Mouse (Mus musculus): ENCODE measurements around the gene Wbp1. TPM values are rescaled to one million over a fixed set of nuclear protein-coding genes. Genes with fewer than 3 reads are reported as not detected.

The Wbp1 gene
- total RNA-seq, 2 experiments from 2014 or later = 54.3 to 58.0 TPM

GRCm38 (mm10) chr6:83087205-83087925, 34.0 kb downstream of the Wbp1 start:
- no peak for DNase-seq (ENCODE audit: extremely low spot score in 1 of 2, low spot score in 1 of 2)

GRCm38 (mm10) chr6:83086121-83087035, 35.0 kb downstream of the Wbp1 start, which contains the start of gene Lbx2:
Lbx2 (plus strand) TSS chr6:83086367.
- no peak for DNase-seq (ENCODE audit: extremely low spot score in 1 of 2, low spot score in 1 of 2)

GRCm38 (mm10) chr6:83084477-83084876, 36.9 kb downstream of the Wbp1 start:
- DNase-seq (ENCODE audit: extremely low spot score in 1 of 2, low spot score in 1 of 2) = no peak

DNA sequence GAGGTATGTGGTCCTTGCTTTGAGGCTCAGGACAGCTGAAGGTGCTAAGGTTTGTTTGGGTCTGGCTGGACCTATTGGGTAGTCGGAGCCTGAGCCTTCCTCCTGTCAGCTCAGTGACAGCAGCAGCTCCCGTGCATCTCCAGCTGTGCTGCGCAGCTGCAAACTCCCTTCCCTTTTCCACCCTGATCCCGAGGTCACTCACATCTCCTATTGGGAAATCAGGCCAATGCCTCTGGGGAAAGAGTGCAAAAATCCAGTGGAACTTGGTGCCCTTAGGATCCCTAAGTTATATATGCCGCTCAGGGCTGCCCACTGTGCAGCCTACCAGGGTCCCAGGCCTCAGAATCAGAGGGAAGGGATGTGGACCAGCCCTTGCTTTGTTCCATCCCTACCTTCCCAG, 37.9 kb downstream of the Wbp1 start:
- DNase-seq (ENCODE audit: extremely low spot score in 1 of 2, low spot score in 1 of 2) = no peak

DNA sequence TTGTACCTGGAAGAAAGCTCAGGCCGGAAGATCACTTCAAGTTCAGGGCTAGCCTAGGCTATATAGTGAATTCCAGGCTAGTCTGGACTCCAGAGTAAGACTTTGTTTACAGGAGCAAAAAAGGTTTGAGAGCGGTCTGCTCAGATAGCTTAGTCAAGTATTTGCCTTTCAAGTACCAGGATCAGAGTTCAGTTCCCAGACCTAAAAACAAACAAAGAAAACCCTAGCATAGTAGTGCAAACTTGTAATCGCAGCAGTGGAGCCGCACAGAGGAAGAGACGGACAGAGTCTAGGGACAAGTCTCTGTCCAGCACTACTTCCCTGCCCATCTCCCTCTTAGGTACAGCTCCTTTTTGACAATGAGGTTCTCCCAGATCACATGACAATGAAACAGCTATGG, 41.1 kb downstream of the Wbp1 start:
- no peak for DNase-seq (ENCODE audit: extremely low spot score in 1 of 2, low spot score in 1 of 2)

GRCm38 (mm10) chr6:83078324-83078858, 43.0 kb downstream of the Wbp1 start:
- DNase-seq (ENCODE audit: extremely low spot score in 1 of 2, low spot score in 1 of 2) = peak; percentile 100

GRCm38 (mm10) chr6:83077630-83078323, 43.6 kb downstream of the Wbp1 start, which contains the start of gene Pcgf1:
Pcgf1 (plus strand) TSS chr6:83077869.
- DNase-seq (ENCODE audit: extremely low spot score in 1 of 2, low spot score in 1 of 2) = peak; percentile 39 to 50

DNA sequence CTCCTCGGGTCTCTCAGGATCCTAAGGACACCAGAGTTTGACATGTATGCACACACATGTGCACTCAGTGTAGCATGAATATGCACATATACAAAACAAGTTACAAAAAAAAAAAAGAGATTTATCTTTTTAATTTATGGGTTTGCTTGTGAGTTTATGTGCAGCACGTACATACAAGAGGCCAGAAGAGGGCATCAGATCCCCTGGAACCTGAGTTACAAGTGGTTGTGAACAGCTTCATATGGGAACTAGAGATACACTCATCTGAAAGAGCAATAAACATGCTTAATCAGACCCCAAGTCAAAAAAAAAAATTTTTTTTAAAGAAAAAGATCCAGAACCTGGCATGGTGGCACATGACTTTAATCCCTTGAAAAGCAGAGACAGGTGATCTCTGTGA, 46.4 kb downstream of the Wbp1 start:
- no peak for DNase-seq (ENCODE audit: extremely low spot score in 1 of 2, low spot score in 1 of 2)

DNA sequence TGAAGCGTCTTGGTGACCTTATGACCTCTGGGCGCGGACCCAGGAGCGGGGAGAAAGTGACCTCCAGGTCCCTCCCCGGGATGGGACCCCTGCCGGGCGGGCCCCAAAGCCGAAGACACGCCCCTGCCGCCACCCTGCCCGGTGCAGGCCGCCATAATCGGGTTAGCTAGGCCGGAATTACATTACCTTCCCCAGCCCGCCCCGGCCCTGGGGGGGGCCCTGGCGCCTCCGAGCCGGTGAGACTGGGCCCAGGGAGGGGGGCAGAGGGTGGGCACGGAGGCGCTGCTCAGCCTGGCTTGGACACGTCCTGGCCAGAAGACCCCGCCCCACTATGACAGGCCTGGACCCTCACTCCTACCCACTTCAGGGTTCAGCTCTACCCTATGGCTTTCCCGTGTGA, 50.1 kb downstream of the Wbp1 start:
- no peak for DNase-seq (ENCODE audit: extremely low spot score in 1 of 2, low spot score in 1 of 2)

- DNase-seq (ENCODE audit: extremely low spot score in 1 of 2, low spot score in 1 of 2) = peak; percentile 19 to 60
Measured at GRCm38 (mm10) chr6:83070311-83071219, 50.8 kb downstream of the Wbp1 start.

GRCm38 (mm10) chr6:83070247-83070310, 51.3 kb downstream of the Wbp1 start, which contains the start of gene Tlx2:
Tlx2 (minus strand) TSS chr6:83070293.
- DNase-seq (ENCODE audit: extremely low spot score in 1 of 2, low spot score in 1 of 2) = no peak

GRCm38 (mm10) chr6:83069488-83070246, 51.7 kb downstream of the Wbp1 start:
- no peak for DNase-seq (ENCODE audit: extremely low spot score in 1 of 2, low spot score in 1 of 2)

Small RNA genes lying within 50 kb of the gene (microRNA-seq; reads per million reads assigned to microRNA genes)
- 0 reads per million in 2 experiments for gene Mir3470a

Other genes with a start within 250 kb of the Wbp1 start
- 10 to 100 TPM; 37.8 to 37.9 TPM for gene Sema4f, start 181.8 kb downstream of the Wbp1 start, total RNA-seq (2021)
- under 1 TPM in 1 of 2 experiments, not detected in 1; 0.34 TPM for gene M1ap, start 174.7 kb downstream of the Wbp1 start, total RNA-seq (2021)
- 1 to 10 TPM; 1.9 to 2.5 TPM for gene Dok1, start 88.1 kb downstream of the Wbp1 start, total RNA-seq (2021)
- gene Loxl3, start 87.4 kb downstream of the Wbp1 start, total RNA-seq (2021) = 1 to 10 TPM; 3.3 to 3.9 TPM
- gene Aup1, start 67.0 kb downstream of the Wbp1 start, total RNA-seq (2021) = 100 to 1,000 TPM; 115 to 121 TPM
- gene Htra2, start 66.3 kb downstream of the Wbp1 start, total RNA-seq (2021) = 10 to 100 TPM; 51.8 to 52.7 TPM
- 1 to 10 TPM in 1 of 2 experiments, under 1 TPM in 1; 0.81 to 1.1 TPM for gene Dqx1, start 63.7 kb downstream of the Wbp1 start, total RNA-seq (2021)
- not detected for gene Tlx2, start 51.3 kb downstream of the Wbp1 start, total RNA-seq (2021)
- 10 to 100 TPM; 30.3 to 33.0 TPM for gene Pcgf1, start 43.7 kb downstream of the Wbp1 start, total RNA-seq (2021)
- under 1 TPM in 1 of 2 experiments, not detected in 1; 0.77 TPM for gene Lbx2, start 35.2 kb downstream of the Wbp1 start, total RNA-seq (2021)
- gene Ccdc142, start 20.0 kb downstream of the Wbp1 start, total RNA-seq (2021) = 10 to 100 TPM in 1 of 2 experiments, 1 to 10 TPM in 1; 5.8 to 10.7 TPM
- 1 to 10 TPM; 5.4 to 8.2 TPM for gene Gm42688, start 19.9 kb downstream of the Wbp1 start, total RNA-seq (2021)
- 10 to 100 TPM; 67.0 to 67.7 TPM for gene Mrpl53, start 12.5 kb downstream of the Wbp1 start, total RNA-seq (2021)
- gene Mogs, start 6.1 kb downstream of the Wbp1 start, total RNA-seq (2021) = 10 to 100 TPM; 25.7 to 28.9 TPM
- gene Ino80b, start 3.9 kb upstream of the Wbp1 start, total RNA-seq (2021) = 10 to 100 TPM; 24.0 to 26.2 TPM
- 10 to 100 TPM; 83.6 to 93.5 TPM for gene Rtkn, start 13.9 kb upstream of the Wbp1 start, total RNA-seq (2021)
- gene Wdr54, start 34.8 kb upstream of the Wbp1 start, total RNA-seq (2021) = 10 to 100 TPM; 25.1 to 28.4 TPM
- 10 to 100 TPM; 22.1 to 25.0 TPM for gene 1700003E16Rik, start 34.8 kb upstream of the Wbp1 start, total RNA-seq (2021)
- gene Dctn1, start 44.4 kb upstream of the Wbp1 start, total RNA-seq (2021) = 100 to 1,000 TPM; 371 to 399 TPM
- gene Slc4a5, start 98.3 kb upstream of the Wbp1 start, total RNA-seq (2021) = under 1 TPM; 0.30 to 0.66 TPM
- 1 to 10 TPM; 5.3 to 7.2 TPM for gene Mthfd2, start 204.3 kb upstream of the Wbp1 start, total RNA-seq (2021)
- 10 to 100 TPM; 19.3 to 19.5 TPM for gene Mob1a, start 204.5 kb upstream of the Wbp1 start, total RNA-seq (2021)
- 10 to 100 TPM; 49.2 to 51.6 TPM for gene Bola3, start 227.6 kb upstream of the Wbp1 start, total RNA-seq (2021)